Mouse (Mus musculus): ENCODE data around the gene Sart3.
"Not testable (repeated sequence)": the region's sequence is repeated elsewhere in the genome, so short reads cannot be mapped to it uniquely, and the experiment has no call there.

Sart3 gene

GRCm38 (mm10) chr5:113772450-113772895 lies at the start of gene Sart3, which contains the start of gene Iscu:
TSS of gene Sart3 (minus strand) at chr5:113772510.
TSS of gene Iscu (plus strand) at chr5:113772748.
- peak; percentile 98 for DNase-seq (ENCODE audit: low read depth, low spot score)
- Histone ChIP-seq H3K36me3 (ENCODE audit: control insufficient read depth, insufficient read depth, low read length, poor library complexity, severe bottlenecking) (peaks cover 6% of the 10 kb centered on the region), H3K27me3 (ENCODE audit: control insufficient read depth, insufficient read depth, low read length, poor library complexity, severe bottlenecking) (no peaks in the 10 kb centered on the region)

- no peak for DNase-seq (ENCODE audit: low read depth, low spot score)
- Histone ChIP-seq H3K36me3 (ENCODE audit: control insufficient read depth, insufficient read depth, low read length, poor library complexity, severe bottlenecking) (no peaks in the 10 kb centered on the region), H3K27me3 (ENCODE audit: control insufficient read depth, insufficient read depth, low read length, poor library complexity, severe bottlenecking) (no peaks in the 10 kb centered on the region)
Observed at GRCm38 (mm10) chr5:113818572-113818971, 46.3 kb upstream of the Sart3 start.

GRCm38 (mm10) chr5:113815638-113816152 lies 43.4 kb upstream of the Sart3 start:
- no peaks in the 10 kb centered on the region for H3K27me3 ChIP-seq (ENCODE audit: control insufficient read depth, insufficient read depth, low read length, poor library complexity, severe bottlenecking)
- peak; percentile 88 for DNase-seq (ENCODE audit: low read depth, low spot score)
- no peaks in the 10 kb centered on the region for H3K36me3 ChIP-seq (ENCODE audit: control insufficient read depth, insufficient read depth, low read length, poor library complexity, severe bottlenecking)

- Histone ChIP-seq H3K27me3 (ENCODE audit: control insufficient read depth, insufficient read depth, low read length, poor library complexity, severe bottlenecking) (no peaks in the 10 kb centered on the region), H3K36me3 (ENCODE audit: control insufficient read depth, insufficient read depth, low read length, poor library complexity, severe bottlenecking) (no peaks in the 10 kb centered on the region)
- no peak for DNase-seq (ENCODE audit: low read depth, low spot score)
Observed at GRCm38 (mm10) chr5:113815041-113815389, 42.7 kb upstream of the Sart3 start.

- Histone ChIP-seq H3K36me3 (ENCODE audit: control insufficient read depth, insufficient read depth, low read length, poor library complexity, severe bottlenecking) (no peaks in the 10 kb centered on the region), H3K27me3 (ENCODE audit: control insufficient read depth, insufficient read depth, low read length, poor library complexity, severe bottlenecking) (no peaks in the 10 kb centered on the region)
- DNase-seq (ENCODE audit: low read depth, low spot score), result peak; percentile 77
Observed at GRCm38 (mm10) chr5:113814111-113815040, 42.1 kb upstream of the Sart3 start.

- no peaks in the 10 kb centered on the region for H3K36me3 ChIP-seq (ENCODE audit: control insufficient read depth, insufficient read depth, low read length, poor library complexity, severe bottlenecking)
- H3K27me3 ChIP-seq (ENCODE audit: control insufficient read depth, insufficient read depth, low read length, poor library complexity, severe bottlenecking), result no peaks in the 10 kb centered on the region
- peak; percentile 76 for DNase-seq (ENCODE audit: low read depth, low spot score)
Observed at GRCm38 (mm10) chr5:113813608-113814007, 41.3 kb upstream of the Sart3 start.

GRCm38 (mm10) chr5:113812638-113813037 lies 40.3 kb upstream of the Sart3 start:
- DNase-seq (ENCODE audit: low read depth, low spot score), result peak; percentile 53
- Histone ChIP-seq H3K27me3 (ENCODE audit: control insufficient read depth, insufficient read depth, low read length, poor library complexity, severe bottlenecking) (no peaks in the 10 kb centered on the region), H3K36me3 (ENCODE audit: control insufficient read depth, insufficient read depth, low read length, poor library complexity, severe bottlenecking) (no peaks in the 10 kb centered on the region)

- peak; percentile 60 for DNase-seq (ENCODE audit: low read depth, low spot score)
- H3K36me3 ChIP-seq (ENCODE audit: control insufficient read depth, insufficient read depth, low read length, poor library complexity, severe bottlenecking); H3K27me3 ChIP-seq (ENCODE audit: control insufficient read depth, insufficient read depth, low read length, poor library complexity, severe bottlenecking): not testable (repeated sequence)
Observed at GRCm38 (mm10) chr5:113811824-113812420, 39.6 kb upstream of the Sart3 start.

- H3K36me3 ChIP-seq (ENCODE audit: control insufficient read depth, insufficient read depth, low read length, poor library complexity, severe bottlenecking), result no peaks in the 10 kb centered on the region
- no peak for DNase-seq (ENCODE audit: low read depth, low spot score)
- no peaks in the 10 kb centered on the region for H3K27me3 ChIP-seq (ENCODE audit: control insufficient read depth, insufficient read depth, low read length, poor library complexity, severe bottlenecking)
Observed at GRCm38 (mm10) chr5:113810111-113810510, 37.8 kb upstream of the Sart3 start.

- no peak for DNase-seq (ENCODE audit: low read depth, low spot score)
- H3K27me3 ChIP-seq (ENCODE audit: control insufficient read depth, insufficient read depth, low read length, poor library complexity, severe bottlenecking), result no peaks in the 10 kb centered on the region
- H3K36me3 ChIP-seq (ENCODE audit: control insufficient read depth, insufficient read depth, low read length, poor library complexity, severe bottlenecking), result no peaks in the 10 kb centered on the region
Observed at GRCm38 (mm10) chr5:113808177-113808576, 35.9 kb upstream of the Sart3 start.

- H3K36me3 ChIP-seq (ENCODE audit: control insufficient read depth, insufficient read depth, low read length, poor library complexity, severe bottlenecking), result no peaks in the 10 kb centered on the region
- DNase-seq (ENCODE audit: low read depth, low spot score), result no peak
Observed at GRCm38 (mm10) chr5:113807712-113808111, 35.4 kb upstream of the Sart3 start.

GRCm38 (mm10) chr5:113806414-113806813 lies 34.1 kb upstream of the Sart3 start:
- DNase-seq (ENCODE audit: low read depth, low spot score), result no peak
- H3K36me3 ChIP-seq (ENCODE audit: control insufficient read depth, insufficient read depth, low read length, poor library complexity, severe bottlenecking), result no peaks in the 10 kb centered on the region
- no peaks in the 10 kb centered on the region for H3K27me3 ChIP-seq (ENCODE audit: control insufficient read depth, insufficient read depth, low read length, poor library complexity, severe bottlenecking)

More at GRCm38 (mm10) chr5:113807712-113808111, 35.4 kb upstream of the Sart3 start:
- H3K27me3 ChIP-seq (ENCODE audit: control insufficient read depth, insufficient read depth, low read length, poor library complexity, severe bottlenecking), result no peaks in the 10 kb centered on the region

- Histone ChIP-seq H3K36me3 (ENCODE audit: control insufficient read depth, insufficient read depth, low read length, poor library complexity, severe bottlenecking) (no peaks in the 10 kb centered on the region), H3K27me3 (ENCODE audit: control insufficient read depth, insufficient read depth, low read length, poor library complexity, severe bottlenecking) (no peaks in the 10 kb centered on the region; the same call in 1 of the 2 replicates)
- DNase-seq (ENCODE audit: low read depth, low spot score), result no peak
Observed at GRCm38 (mm10) chr5:113805301-113805700, 33.0 kb upstream of the Sart3 start.

- no peak for DNase-seq (ENCODE audit: low read depth, low spot score)
- Histone ChIP-seq H3K36me3 (ENCODE audit: control insufficient read depth, insufficient read depth, low read length, poor library complexity, severe bottlenecking) (no peaks in the 10 kb centered on the region), H3K27me3 (ENCODE audit: control insufficient read depth, insufficient read depth, low read length, poor library complexity, severe bottlenecking) (no peaks in the 10 kb centered on the region; the same call in 1 of the 2 replicates)
Observed at GRCm38 (mm10) chr5:113804395-113804966, 32.2 kb upstream of the Sart3 start.

- DNase-seq (ENCODE audit: low read depth, low spot score), result no peak
- Histone ChIP-seq H3K27me3 (ENCODE audit: control insufficient read depth, insufficient read depth, low read length, poor library complexity, severe bottlenecking) (no peaks in the 10 kb centered on the region; the same call in 1 of the 2 replicates), H3K36me3 (ENCODE audit: control insufficient read depth, insufficient read depth, low read length, poor library complexity, severe bottlenecking) (no peaks in the 10 kb centered on the region)
Observed at GRCm38 (mm10) chr5:113800280-113800679, 28.0 kb upstream of the Sart3 start, which contains the start of gene Tmem119. TSS of gene Tmem119 (minus strand) at chr5:113800516.
